Mouse (Mus musculus): ENCODE data around the gene 4930595D18Rik. TPM values are rescaled to one million over a fixed set of nuclear protein-coding genes. Genes with fewer than 3 reads are reported as not detected.

4930595D18Rik gene
- total RNA-seq (2014; rRNA removed) (not detected in 2 replicates), polyA plus RNA-seq (2012; rRNA removed) (not detected in 2 replicates)

GRCm38 (mm10) chr12:111184476-111184875 lies at the start of gene 4930595D18Rik:
Gene 4930595D18Rik (minus strand): TSS chr12:111184491.
- no peak within 1 kb of the TSS for H3K27ac ChIP-seq (replicated peaks; ENCODE audit: insufficient read depth, low read depth, low read length)
- WGBS, result 89% methylated on average over 5 of the region's 5 CpGs
- no peak for DNase-seq (ENCODE audit: extremely low read depth, low read depth, low spot score)

GRCm38 (mm10) chr12:111233798-111234197 lies 49.5 kb upstream of the 4930595D18Rik start:
- TF ChIP-seq POLR2A (IDR thresholded peaks at IDR 0.05; ENCODE audit: extremely low read depth, insufficient read depth, low read length), result no peak
- no peak for TF ChIP-seq CTCF (IDR thresholded peaks at IDR 0.05; ENCODE audit: low read depth, low read length)
- Histone ChIP-seq H3K4me1 (ENCODE audit: control insufficient read depth, insufficient read depth, low read length) (no peaks in the 10 kb centered on the region), H3K9ac (ENCODE audit: low read depth, low read length) (no peak overlapping the region), H3K4me3 (ENCODE audit: insufficient read depth, low read depth, low read length) (no peak overlapping the region), H3K27me3 (ENCODE audit: control insufficient read depth, insufficient read depth, low read length) (no peaks in the 10 kb centered on the region), H3K79me2 (ENCODE audit: control insufficient read depth, insufficient read depth, low read length) (peaks cover 2% of the 10 kb centered on the region; the same call in 1 of the 2 replicates), H3K27ac (replicated peaks; ENCODE audit: insufficient read depth, low read depth, low read length) (no peak overlapping the region), H3K36me3 (ENCODE audit: control insufficient read depth, insufficient read depth, low read length) (no peaks in the 10 kb centered on the region)
- WGBS, result 97% methylated on average over 4 of the region's 4 CpGs
- DNase-seq (ENCODE audit: extremely low read depth, low read depth, low spot score), result no peak

More at GRCm38 (mm10) chr12:111184476-111184875, at the start of gene 4930595D18Rik:
- Histone ChIP-seq H3K79me2 (ENCODE audit: control insufficient read depth, insufficient read depth, low read length) (peaks cover 7% of the 10 kb centered on the region; the same call in 1 of the 2 replicates), H3K4me1 (ENCODE audit: control insufficient read depth, insufficient read depth, low read length) (no peaks in the 10 kb centered on the region), H3K9ac (ENCODE audit: low read depth, low read length) (no peak within 1 kb of the TSS), H3K27me3 (ENCODE audit: control insufficient read depth, insufficient read depth, low read length) (no peaks in the 10 kb centered on the region), H3K36me3 (ENCODE audit: control insufficient read depth, insufficient read depth, low read length) (no peaks in the 10 kb centered on the region), H3K4me3 (ENCODE audit: insufficient read depth, low read depth, low read length) (no peak within 1 kb of the TSS)
- TF ChIP-seq POLR2A (IDR thresholded peaks at IDR 0.05; ENCODE audit: extremely low read depth, insufficient read depth, low read length) (no peak), CTCF (IDR thresholded peaks at IDR 0.05; ENCODE audit: low read depth, low read length) (no peak)

GRCm38 (mm10) chr12:111230793-111231192 lies 46.5 kb upstream of the 4930595D18Rik start:
- no peaks in the 10 kb centered on the region for H3K4me1 ChIP-seq (ENCODE audit: control insufficient read depth, insufficient read depth, low read length)
- DNase-seq (ENCODE audit: extremely low read depth, low read depth, low spot score), result no peak
- H3K79me2 ChIP-seq (ENCODE audit: control insufficient read depth, insufficient read depth, low read length), result peaks cover 2% of the 10 kb centered on the region; the same call in 1 of the 2 replicates
- H3K27ac ChIP-seq (replicated peaks; ENCODE audit: insufficient read depth, low read depth, low read length), result no peak overlapping the region
- H3K9ac ChIP-seq (ENCODE audit: low read depth, low read length), result no peak overlapping the region
- TF ChIP-seq CTCF (IDR thresholded peaks at IDR 0.05; ENCODE audit: low read depth, low read length), result no peak
- TF ChIP-seq POLR2A (IDR thresholded peaks at IDR 0.05; ENCODE audit: extremely low read depth, insufficient read depth, low read length), result no peak
- H3K27me3 ChIP-seq (ENCODE audit: control insufficient read depth, insufficient read depth, low read length), result no peaks in the 10 kb centered on the region
- H3K36me3 ChIP-seq (ENCODE audit: control insufficient read depth, insufficient read depth, low read length), result no peaks in the 10 kb centered on the region
- WGBS, result 91% methylated on average over 2 of the region's 2 CpGs
- H3K4me3 ChIP-seq (ENCODE audit: insufficient read depth, low read depth, low read length), result no peak overlapping the region

- H3K36me3 ChIP-seq (ENCODE audit: control insufficient read depth, insufficient read depth, low read length), result no peaks in the 10 kb centered on the region
- H3K27me3 ChIP-seq (ENCODE audit: control insufficient read depth, insufficient read depth, low read length), result no peaks in the 10 kb centered on the region
- TF ChIP-seq POLR2A (IDR thresholded peaks at IDR 0.05; ENCODE audit: extremely low read depth, insufficient read depth, low read length) (no peak), CTCF (IDR thresholded peaks at IDR 0.05; ENCODE audit: low read depth, low read length) (no peak)
- no peak overlapping the region for H3K27ac ChIP-seq (replicated peaks; ENCODE audit: insufficient read depth, low read depth, low read length)
- H3K4me1 ChIP-seq (ENCODE audit: control insufficient read depth, insufficient read depth, low read length), result no peaks in the 10 kb centered on the region
- H3K9ac ChIP-seq (ENCODE audit: low read depth, low read length), result no peak overlapping the region
- H3K79me2 ChIP-seq (ENCODE audit: control insufficient read depth, insufficient read depth, low read length), result 0 out of 2 replicates have a peak, but pooled peaks cover 2% of the 10 kb centered on the region
- 96% methylated on average over 5 of the region's 5 CpGs for WGBS
- no peak for DNase-seq (ENCODE audit: extremely low read depth, low read depth, low spot score)
- H3K4me3 ChIP-seq (ENCODE audit: insufficient read depth, low read depth, low read length), result no peak overlapping the region
Measured at GRCm38 (mm10) chr12:111228488-111228887, 44.2 kb upstream of the 4930595D18Rik start.

GRCm38 (mm10) chr12:111227410-111227809 lies 43.1 kb upstream of the 4930595D18Rik start:
- H3K27me3 ChIP-seq (ENCODE audit: control insufficient read depth, insufficient read depth, low read length), result no peaks in the 10 kb centered on the region
- no peak for TF ChIP-seq CTCF (IDR thresholded peaks at IDR 0.05; ENCODE audit: low read depth, low read length)
- TF ChIP-seq POLR2A (IDR thresholded peaks at IDR 0.05; ENCODE audit: extremely low read depth, insufficient read depth, low read length), result no peak

GRCm38 (mm10) chr12:111225197-111225780 lies 41.0 kb upstream of the 4930595D18Rik start:
- TF ChIP-seq CTCF (IDR thresholded peaks at IDR 0.05; ENCODE audit: low read depth, low read length) (no peak), POLR2A (IDR thresholded peaks at IDR 0.05; ENCODE audit: extremely low read depth, insufficient read depth, low read length) (no peak)
- H3K36me3 ChIP-seq (ENCODE audit: control insufficient read depth, insufficient read depth, low read length), result peaks cover 5% of the 10 kb centered on the region
- no peak for DNase-seq (ENCODE audit: extremely low read depth, low read depth, low spot score)
- 84% methylated on average over 10 of the region's 10 CpGs for WGBS
- H3K27me3 ChIP-seq (ENCODE audit: control insufficient read depth, insufficient read depth, low read length), result no peaks in the 10 kb centered on the region
- H3K4me1 ChIP-seq (ENCODE audit: control insufficient read depth, insufficient read depth, low read length), result no peaks in the 10 kb centered on the region
- H3K27ac ChIP-seq (replicated peaks; ENCODE audit: insufficient read depth, low read depth, low read length), result no peak overlapping the region
- H3K9ac ChIP-seq (ENCODE audit: low read depth, low read length), result no peak overlapping the region
- H3K79me2 ChIP-seq (ENCODE audit: control insufficient read depth, insufficient read depth, low read length), result no peaks in the 10 kb centered on the region
- H3K4me3 ChIP-seq (ENCODE audit: insufficient read depth, low read depth, low read length), result no peak overlapping the region

More at GRCm38 (mm10) chr12:111227410-111227809, 43.1 kb upstream of the 4930595D18Rik start:
- Histone ChIP-seq H3K9ac (ENCODE audit: low read depth, low read length) (no peak overlapping the region), H3K79me2 (ENCODE audit: control insufficient read depth, insufficient read depth, low read length) (0 out of 2 replicates have a peak, but pooled peaks cover 1% of the 10 kb centered on the region), H3K4me3 (ENCODE audit: insufficient read depth, low read depth, low read length) (no peak overlapping the region), H3K4me1 (ENCODE audit: control insufficient read depth, insufficient read depth, low read length) (no peaks in the 10 kb centered on the region), H3K36me3 (ENCODE audit: control insufficient read depth, insufficient read depth, low read length) (no peaks in the 10 kb centered on the region), H3K27ac (replicated peaks; ENCODE audit: insufficient read depth, low read depth, low read length) (no peak overlapping the region)
- no peak for DNase-seq (ENCODE audit: extremely low read depth, low read depth, low spot score)
- 79% methylated on average over 4 of the region's 4 CpGs for WGBS

Measured in liver, adult 2 months (tissue).